Mouse (Mus musculus) spleen, postnatal 4 days (tissue): Measurements from ENCODE around the gene Egf.

ENCODE experiments used
- DNase-seq, 2 experiments: peaks; one replicate each; pipeline ENCODE4 v3.0.0; 2022; ENCODE audit warnings: low spot score in 2 of 2

Egf gene

GRCm38 (mm10) chr3:129650931-129651330 is 104.2 kb downstream of the Egf start:
- DNase-seq: no peak

GRCm38 (mm10) chr3:129650293-129650612 is 104.9 kb downstream of the Egf start:
- no peak for DNase-seq

- DNase-seq: no peak
These were observed 105.4 kb downstream of the Egf start for GRCm38 (mm10) chr3:129649586-129650292.

- no peak for DNase-seq
These were observed 106.5 kb downstream of the Egf start for GRCm38 (mm10) chr3:129648598-129648997.

- DNase-seq: no peak
These were observed 107.8 kb downstream of the Egf start for GRCm38 (mm10) chr3:129647312-129647711.

GRCm38 (mm10) chr3:129646781-129647180 is 108.3 kb downstream of the Egf start:
- no peak for DNase-seq

GRCm38 (mm10) chr3:129645409-129645808 is 109.7 kb downstream of the Egf start:
- DNase-seq: no peak

GRCm38 (mm10) chr3:129641621-129642020 is 113.5 kb downstream of the Egf start:
- no peak for DNase-seq

GRCm38 (mm10) chr3:129640211-129641000 is 114.7 kb downstream of the Egf start:
- DNase-seq: no peak

GRCm38 (mm10) chr3:129639701-129640100 is 115.4 kb downstream of the Egf start:
- DNase-seq: no peak

- no peak for DNase-seq
These were observed 117.7 kb downstream of the Egf start for GRCm38 (mm10) chr3:129637446-129637845.

- no peak for DNase-seq
These were observed 120.7 kb downstream of the Egf start for GRCm38 (mm10) chr3:129634260-129634901.

- DNase-seq: no peak
These were observed 121.6 kb downstream of the Egf start for GRCm38 (mm10) chr3:129633518-129633917.

GRCm38 (mm10) chr3:129631857-129632256 is 123.3 kb downstream of the Egf start:
- DNase-seq: no peak

GRCm38 (mm10) chr3:129631018-129631417 is 124.1 kb downstream of the Egf start:
- no peak for DNase-seq
